Mouse (Mus musculus) G1E (cell line): Measurements from ENCODE around the gene Eps8.

Experiments
- CTCF ChIP-seq: IDR thresholded peaks from 2 replicates; pipeline ENCODE4 v1.5.1; 2012; ENCODE audit warnings: low read depth, low read length, inconsistent platforms, mixed read lengths
- GATA2 ChIP-seq: IDR thresholded peaks from 2 replicates; pipeline ENCODE4 v1.6.1; 2012; ENCODE audit warnings: low read depth, low read length, inconsistent platforms, borderline replicate concordance
- TAL1 ChIP-seq: conservative IDR thresholded peaks from 2 replicates; pipeline ENCODE4 v1.6.1; 2012; ENCODE audit warnings: low read depth, low read length, inconsistent platforms, mixed read lengths

DNA sequence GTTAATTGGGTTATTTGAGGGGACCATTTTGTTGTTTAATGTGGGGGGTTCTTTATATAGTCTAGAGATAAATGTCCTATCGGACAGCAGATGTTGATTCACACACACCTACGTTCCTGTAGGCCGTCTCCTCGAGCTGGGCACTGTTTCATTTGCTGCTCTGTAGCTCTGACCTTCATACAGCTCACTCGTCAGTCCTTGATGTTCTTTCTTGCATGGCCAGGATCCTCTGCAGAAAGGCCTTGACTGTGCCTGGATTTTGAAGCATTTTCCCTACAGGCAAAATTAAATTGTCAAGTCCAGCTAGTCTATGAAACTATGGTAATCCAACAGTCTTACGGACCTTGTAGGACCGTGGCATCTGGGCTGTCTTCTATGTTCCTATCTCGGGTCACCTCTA lies 40.4 kb upstream of the Eps8 start:
- TF ChIP-seq CTCF (no peak), TAL1 (no peak), GATA2 (no peak)
